Mouse (Mus musculus): ENCODE measurements at regions not wholly inside any gene's neighbourhood (a gene's known extent, or its start where the extent isn't known, plus 50 kb on each side); places are given as distances from the start of the nearest gene placed in this dataset.

DNA sequence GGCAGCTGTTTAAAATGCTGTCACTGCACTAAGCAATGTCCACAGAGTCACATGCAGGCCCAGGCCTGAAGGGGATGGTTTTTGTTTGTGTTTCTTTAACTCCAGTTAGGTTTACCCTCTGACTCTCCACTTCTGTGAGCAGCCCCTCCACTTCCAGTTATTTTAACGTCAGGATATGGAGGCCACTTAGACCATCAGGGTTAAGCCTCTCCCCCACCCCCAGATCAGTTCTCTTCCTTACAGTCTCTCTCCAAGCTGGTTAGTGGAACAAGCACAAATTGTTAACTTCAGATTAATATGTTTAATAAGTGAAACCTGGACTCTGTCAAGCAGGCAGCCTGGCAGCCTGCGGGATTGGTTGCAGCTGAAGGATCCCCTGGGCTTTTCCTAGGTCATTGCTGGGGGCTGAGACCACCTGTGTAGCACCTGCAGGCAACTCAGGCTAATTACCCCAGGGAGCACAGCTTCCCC lies 85.9 kb downstream of the Tmem30b start:
- no peak for TF ChIP-seq CTCF (IDR thresholded peaks at IDR 0.05; ENCODE audit: control insufficient read depth, insufficient read depth, insufficient read length)
- no peak for TF ChIP-seq CEBPB (IDR thresholded peaks at IDR 0.05; ENCODE audit: low read depth)

All from C2C12 (cell line).